Mouse (Mus musculus): ENCODE measurements around the gene Rhoh.

GRCm38 (mm10) chr5:65910398-65910797 lies 49.4 kb downstream of the Rhoh start:
- no peak for TF ChIP-seq CTCF (conservative IDR thresholded peaks at IDR 0.05; ENCODE audit: insufficient read depth, insufficient read length, low read depth, low read length)
- no peak for TF ChIP-seq POLR2A (IDR thresholded peaks at IDR 0.05; ENCODE audit: low read depth, low read length)
